ENCODE assay signal across 13 mouse cellular contexts in the genomic region with DNA sequence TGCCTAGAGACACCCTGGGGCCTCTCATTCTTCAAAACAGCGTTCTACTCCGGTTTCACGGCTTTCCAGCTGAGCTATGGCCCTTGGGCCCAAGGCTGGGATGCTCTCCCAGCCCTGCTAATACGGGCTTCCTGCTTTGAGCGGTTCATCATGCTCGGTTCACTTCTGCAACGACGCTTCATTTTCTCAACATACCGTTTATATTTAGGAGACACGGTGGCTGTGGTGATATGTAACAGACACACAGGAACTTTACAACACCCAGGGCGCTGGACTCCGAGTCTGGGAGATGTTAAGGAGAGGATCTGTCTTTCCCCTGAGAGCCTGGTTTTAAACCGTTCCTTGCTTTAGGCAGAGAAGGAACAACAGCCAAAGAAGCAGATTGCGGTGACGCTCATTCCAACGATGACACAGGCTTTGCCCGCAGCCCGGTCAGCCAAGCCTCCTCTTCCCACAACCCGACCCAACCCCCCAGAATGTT. TPM values are rescaled to one million over a fixed set of nuclear protein-coding genes. Genes with fewer than 3 reads are reported as not detected.
DNase-seq lines count a peak whose midpoint lies in the region; ATAC-seq and TF ChIP-seq lines count a peak whose summit lies in the region.
"Had no signal": no experiment of that assay in that cellular context is flagged by ENCODE, and none has a peak within 500 bp of the region (broad histone marks: within the 10 kb centered on the region; RNA-seq: fewer than 3 reads in every experiment).

No protein-coding gene starts in this region.

- DNase-seq in heart, postnatal 25 days (ENCODE audit: low spot score) = no peak
- no peak for DNase-seq in testis, postnatal 10 days (ENCODE audit: low spot score)
- no peak for DNase-seq in hindbrain, embryonic 10.5 days (ENCODE audit: low spot score)
- DNase-seq in thymus, postnatal 25 days = no peak
- DNase-seq: adrenal gland, adult 8-10 months; kidney, postnatal 25 days; thymus, postnatal 36 days had no signal

- H3K4me1 ChIP-seq in heart, embryonic 14.5 days (ENCODE audit: control insufficient read depth in 2 of 2, insufficient read depth in 2 of 2, low read length in 2 of 2) = peaks cover 5 to 11% of the 10 kb centered on the region in 2 experiments; a peak in 2 of 4 replicates
- peaks cover 17% of the 10 kb centered on the region for H3K4me1 ChIP-seq in testis, adult 2 months (ENCODE audit: control insufficient read depth, insufficient read depth, low read length)
- peaks cover 3% of the 10 kb centered on the region; the same call in 1 of the 2 replicates for H3K4me1 ChIP-seq in intestine, embryonic 15.5 days (replicated peaks)
- H3K4me1 ChIP-seq in hindbrain, embryonic 10.5 days (replicated peaks) = no peaks in the 10 kb centered on the region
- H3K4me1 ChIP-seq: forebrain, embryonic 15.5 days; lung, embryonic 15.5 days had no signal

- peaks cover 8% of the 10 kb centered on the region for H3K9me3 ChIP-seq in heart, embryonic 14.5 days (ENCODE audit: control insufficient read depth, low read length)
- H3K9me3 ChIP-seq in intestine, embryonic 15.5 days = no peaks in the 10 kb centered on the region
- 0 out of 2 replicates have a peak, but pooled peaks cover 4% of the 10 kb centered on the region for H3K9me3 ChIP-seq in hindbrain, embryonic 10.5 days
- H3K9me3 ChIP-seq: forebrain, embryonic 15.5 days; lung, embryonic 15.5 days had no signal

- no peaks in the 10 kb centered on the region for H3K36me3 ChIP-seq in heart, embryonic 14.5 days (ENCODE audit: control insufficient read depth, insufficient read depth, low read length)
- H3K36me3 ChIP-seq in testis, adult 2 months (ENCODE audit: control insufficient read depth, insufficient read depth, low read length) = no peaks in the 10 kb centered on the region
- H3K36me3 ChIP-seq in intestine, embryonic 15.5 days = no peaks in the 10 kb centered on the region
- no peaks in the 10 kb centered on the region for H3K36me3 ChIP-seq in hindbrain, embryonic 10.5 days
- H3K36me3 ChIP-seq: forebrain, embryonic 15.5 days; lung, embryonic 15.5 days had no signal

- H3K27ac ChIP-seq in heart, embryonic 14.5 days (replicated peaks in 1 of 2; ENCODE audit: control insufficient read depth in 1 of 2, insufficient read depth in 1 of 2, low read depth in 2 of 2, low read length in 2 of 2) = peak overlapping the region in 1 of 2 experiments; percentile 53; a peak in 1 of 4 replicates
- H3K27ac ChIP-seq in testis, adult 2 months (ENCODE audit: control insufficient read depth, insufficient read depth, low read depth, low read length) = no peak overlapping the region
- H3K27ac ChIP-seq in intestine, embryonic 15.5 days = peak overlapping the region; percentile 78
- no peak overlapping the region for H3K27ac ChIP-seq in hindbrain, embryonic 10.5 days
- H3K27ac ChIP-seq: forebrain, embryonic 15.5 days; lung, embryonic 15.5 days had no signal

- intact Hi-C loops in heart, postnatal 25 days (cut with DNase I) = no loop called here

- no peak for TF ChIP-seq CTCF in testis, adult 2 months (IDR thresholded peaks at IDR 0.05; ENCODE audit: control insufficient read depth, insufficient read depth, insufficient replicate concordance, low read depth, low read length)

- 32% methylated on average over 19 of the region's 19 CpGs for WGBS in heart, embryonic 14.5 days
- WGBS in intestine, embryonic 15.5 days = 38% methylated on average over 19 of the region's 19 CpGs
- 80% methylated on average over 19 of the region's 19 CpGs for WGBS in hindbrain, embryonic 10.5 days

- ATAC-seq in heart, embryonic 14.5 days (ENCODE audit: insufficient number of reproducible peaks, insufficient read depth, low FRiP score, low read depth) = no peak
- peak; percentile 72 for ATAC-seq in intestine, embryonic 15.5 days
- ATAC-seq: forebrain, embryonic 15.5 days had no signal

- H3K9ac ChIP-seq in heart, embryonic 14.5 days (ENCODE audit: low read length) = peak overlapping the region; percentile 54
- no peak overlapping the region for H3K9ac ChIP-seq in intestine, embryonic 15.5 days
- H3K9ac ChIP-seq: forebrain, embryonic 15.5 days; lung, embryonic 15.5 days had no signal

- no peaks in the 10 kb centered on the region for H3K27me3 ChIP-seq in heart, embryonic 14.5 days (ENCODE audit: control insufficient read depth, insufficient read depth, low read length)
- peaks cover 3% of the 10 kb centered on the region; the same call in 1 of the 2 replicates for H3K27me3 ChIP-seq in testis, adult 2 months (ENCODE audit: control insufficient read depth, insufficient read depth, low read length)
- H3K27me3 ChIP-seq in intestine, embryonic 15.5 days (replicated peaks) = no peaks in the 10 kb centered on the region
- no peaks in the 10 kb centered on the region for H3K27me3 ChIP-seq in hindbrain, embryonic 10.5 days (ENCODE audit: insufficient read depth, poor library complexity, severe bottlenecking)
- H3K27me3 ChIP-seq: CH12.LX; forebrain, embryonic 15.5 days; lung, embryonic 15.5 days had no signal

- peak overlapping the region; percentile 48 for H3K4me2 ChIP-seq in heart, embryonic 14.5 days (ENCODE audit: low read length)
- H3K4me2 ChIP-seq in intestine, embryonic 15.5 days (replicated peaks) = 0 out of 2 replicates have a peak overlapping the region, but pooled peaks have one; percentile 19
- H3K4me2 ChIP-seq: forebrain, embryonic 15.5 days; lung, embryonic 15.5 days had no signal

- TF ChIP-seq POLR2A in testis, adult 2 months (IDR thresholded peaks at IDR 0.05; ENCODE audit: control insufficient read depth, low read depth, low read length) = no peak

- no peak overlapping the region for H3K4me3 ChIP-seq in heart, embryonic 14.5 days (ENCODE audit: control insufficient read depth in 1 of 2, insufficient read depth in 1 of 2, low read depth in 1 of 2, low read length in 2 of 2)
- H3K4me3 ChIP-seq in testis, adult 2 months (ENCODE audit: control insufficient read depth, low read depth, low read length) = peak overlapping the region; percentile 87
- no peak overlapping the region for H3K4me3 ChIP-seq in intestine, embryonic 15.5 days (replicated peaks)
- H3K4me3 ChIP-seq in hindbrain, embryonic 10.5 days = no peak overlapping the region
- H3K4me3 ChIP-seq: forebrain, embryonic 15.5 days; lung, embryonic 15.5 days had no signal

RNA-seq across cellular contexts. Expression of gene Prickle1, which starts 15.1 kb away (rescaled TPM):
- 40.4 and 40.6 TPM in 2 replicates for polyA plus RNA-seq in heart, embryonic 14.5 days (2014; fragmentation: Nextera tagmentation; extraction: Ambion mirVana)
- total RNA-seq in heart, postnatal 25 days (2021) = 10 to 100 TPM; 16.8 to 18.9 TPM
- polyA plus RNA-seq in testis, adult 2 months (2012; rRNA removed) = 3.6 and 3.9 TPM in 2 replicates
- polyA plus RNA-seq in intestine, embryonic 15.5 days (2015; fragmentation: Nextera tagmentation; extraction: Ambion mirVana) = 21.0 and 23.7 TPM in 2 replicates
- 13.6 and 17.4 TPM in 2 replicates for polyA plus RNA-seq in hindbrain, embryonic 10.5 days (2016; fragmentation: Nextera tagmentation; extraction: Ambion mirVana)
